Mouse (Mus musculus) ES-Bruce4 (cell line): ENCODE data around the gene Pde6h. TPM values are rescaled to one million over a fixed set of nuclear protein-coding genes. Genes with fewer than 3 reads are reported as not detected.

Experiments used
- H3K27ac ChIP-seq: 2 replicates; pipeline ENCODE4 v1.5.1; 2012; ENCODE audit warnings: low read length, inconsistent platforms; ENCODE audit not compliant: insufficient read depth
- H3K27me3 ChIP-seq: 2 replicates; pipeline ENCODE4 v1.6.1; 2012; ENCODE audit warnings: mild to moderate bottlenecking, low read length, inconsistent platforms; ENCODE audit not compliant: control insufficient read depth, poor library complexity, insufficient read depth, severe bottlenecking
- H3K36me3 ChIP-seq: 2 replicates; pipeline ENCODE4 v1.6.1; 2012; ENCODE audit warnings: inconsistent platforms, mild to moderate bottlenecking, low read length, moderate library complexity; ENCODE audit not compliant: control insufficient read depth, poor library complexity, insufficient read depth, severe bottlenecking
- H3K4me1 ChIP-seq: one replicate; pipeline ENCODE4 v1.8.1; 2011; ENCODE audit warnings: low read length; ENCODE audit not compliant: control insufficient read depth, insufficient read depth
- H3K4me3 ChIP-seq: 2 replicates; pipeline ENCODE4 v1.5.1; 2011; ENCODE audit warnings: low read depth, mild to moderate bottlenecking, low read length
- H3K9ac ChIP-seq: 2 replicates; pipeline ENCODE4 v1.6.1; 2012; ENCODE audit warnings: low read depth, mild to moderate bottlenecking, inconsistent platforms; ENCODE audit not compliant: poor library complexity, severe bottlenecking
- H3K9me3 ChIP-seq: replicated peaks from 2 replicates; pipeline ENCODE4 v1.6.1; 2012; ENCODE audit warnings: mild to moderate bottlenecking, low read length, inconsistent platforms; ENCODE audit not compliant: control insufficient read depth, poor library complexity, insufficient read depth, severe bottlenecking
- CTCF ChIP-seq: IDR thresholded peaks from one replicate; pipeline ENCODE4 v1.8.1; 2011; ENCODE audit warnings: low read depth, low read length
- EP300 ChIP-seq: IDR thresholded peaks from 2 replicates; pipeline ENCODE4 v1.6.1; 2011; ENCODE audit warnings: low read depth, low read length; ENCODE audit not compliant: insufficient read depth
- POLR2A ChIP-seq: IDR thresholded peaks from one replicate; pipeline ENCODE4 v1.8.1; 2011; ENCODE audit warnings: low read length; ENCODE audit not compliant: insufficient read depth
- polyA plus RNA-seq: library from polyadenylated mRNA; stranded (reverse); fragments of >200 nt; gene quantifications from 2 replicates; pipeline ENCODE4 v1.2.4, GENCODE M21; 2011; ENCODE audit warnings: low read depth; ENCODE audit not compliant: missing spikeins, insufficient read depth, insufficient read length

Gene Pde6h
- polyA plus RNA-seq, 1 experiment, result not detected

DNA sequence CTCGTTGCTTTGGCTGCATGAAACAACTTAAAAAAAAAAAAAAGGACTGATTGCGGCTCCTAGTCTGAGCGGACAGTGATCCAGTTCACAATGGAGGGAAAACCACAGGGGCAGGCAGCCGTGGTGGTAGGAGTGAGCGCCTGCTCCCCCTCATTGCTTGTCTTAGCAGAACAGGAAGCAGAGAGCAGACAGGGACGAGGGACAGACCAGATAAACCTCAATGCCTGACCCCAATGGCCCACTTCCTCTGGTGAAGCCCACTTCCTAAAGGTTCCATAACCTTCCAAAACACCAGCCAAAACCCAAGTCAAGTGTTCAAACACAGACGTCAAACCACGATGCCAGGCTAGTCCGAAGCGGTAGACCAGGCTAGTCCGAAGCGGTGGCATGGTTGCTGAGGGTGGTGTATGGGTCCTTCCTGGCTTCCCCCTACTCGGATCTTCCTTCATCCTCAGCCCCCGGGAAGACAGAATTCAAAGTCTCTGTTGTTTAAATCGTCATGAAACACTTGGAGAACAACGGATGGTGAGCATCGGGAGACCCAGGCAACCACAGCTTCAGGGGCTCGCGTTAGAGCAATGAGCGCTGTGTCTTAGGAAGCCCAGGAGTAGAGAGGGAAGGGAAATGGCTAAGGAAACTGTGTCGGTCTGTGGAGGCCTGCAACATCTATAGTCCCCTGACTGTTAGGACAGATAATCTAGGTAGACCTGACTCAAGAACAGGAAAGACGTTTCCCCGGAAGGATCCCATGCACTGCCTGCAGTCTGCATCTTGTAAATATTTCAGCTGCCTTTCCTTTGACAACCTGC lies 55.8 kb downstream of the Pde6h start:
- Histone ChIP-seq H3K4me3 (no peak overlapping the region), H3K27me3 (no peaks in the 10 kb centered on the region), H3K36me3 (no peaks in the 10 kb centered on the region), H3K27ac (no peak overlapping the region), H3K9ac (no peak overlapping the region), H3K4me1 (no peaks in the 10 kb centered on the region), H3K9me3 (no peaks in the 10 kb centered on the region)
- TF ChIP-seq EP300 (no peak), CTCF (no peak), POLR2A (no peak)

DNA sequence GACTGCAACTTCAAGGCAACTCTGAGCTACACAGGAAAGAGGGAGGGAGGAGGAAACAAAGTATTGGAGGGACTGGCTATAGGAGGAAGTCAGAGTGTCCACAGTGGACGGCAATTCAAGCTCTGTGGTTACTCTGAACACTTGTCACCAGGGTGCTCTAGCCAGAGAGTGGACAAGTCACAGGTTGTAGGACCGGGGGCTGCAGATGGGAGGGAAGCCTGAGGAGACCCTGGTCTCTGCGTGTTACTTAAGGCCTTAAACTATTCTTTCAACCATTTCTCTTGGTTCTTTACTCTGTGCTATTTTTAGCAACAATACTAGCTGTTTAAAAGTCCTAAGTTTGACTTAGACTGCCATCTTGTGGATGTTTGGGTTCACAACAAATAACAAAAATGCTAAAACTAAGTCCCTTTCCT lies 56.7 kb downstream of the Pde6h start:
- Histone ChIP-seq H3K27ac (no peak overlapping the region), H3K9ac (no peak overlapping the region), H3K4me3 (no peak overlapping the region)

DNA sequence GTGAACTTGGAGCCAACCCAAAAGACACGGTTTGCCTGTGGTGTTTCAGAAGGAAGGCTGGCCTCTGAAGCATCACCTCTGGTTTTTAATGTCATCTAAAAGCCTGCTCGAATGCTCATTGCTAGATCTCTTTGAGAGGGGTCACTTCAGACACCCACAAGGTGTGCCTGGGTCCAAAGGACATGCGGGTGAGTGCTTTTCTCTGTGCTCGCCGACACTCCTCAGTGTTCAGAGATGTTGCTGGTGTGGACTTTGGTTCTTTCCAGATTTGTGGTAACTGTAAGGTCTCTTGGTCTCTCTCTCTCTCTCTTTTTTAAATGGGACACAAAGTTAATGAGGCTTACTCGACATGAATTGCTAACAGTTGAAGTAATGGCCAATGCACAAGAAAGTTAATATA lies 58.9 kb downstream of the Pde6h start:
- no peaks in the 10 kb centered on the region for H3K9me3 ChIP-seq
- TF ChIP-seq POLR2A, result no peak
- TF ChIP-seq CTCF, result no peak
- TF ChIP-seq EP300, result no peak
- no peak overlapping the region for H3K27ac ChIP-seq

More for the DNA sequence above, 56.7 kb downstream of the Pde6h start:
- no peaks in the 10 kb centered on the region for H3K36me3 ChIP-seq
- H3K4me1 ChIP-seq, result no peaks in the 10 kb centered on the region
- TF ChIP-seq CTCF, result no peak
- no peak for TF ChIP-seq POLR2A
- no peak for TF ChIP-seq EP300
- H3K9me3 ChIP-seq, result no peaks in the 10 kb centered on the region
- H3K27me3 ChIP-seq, result no peaks in the 10 kb centered on the region

DNA sequence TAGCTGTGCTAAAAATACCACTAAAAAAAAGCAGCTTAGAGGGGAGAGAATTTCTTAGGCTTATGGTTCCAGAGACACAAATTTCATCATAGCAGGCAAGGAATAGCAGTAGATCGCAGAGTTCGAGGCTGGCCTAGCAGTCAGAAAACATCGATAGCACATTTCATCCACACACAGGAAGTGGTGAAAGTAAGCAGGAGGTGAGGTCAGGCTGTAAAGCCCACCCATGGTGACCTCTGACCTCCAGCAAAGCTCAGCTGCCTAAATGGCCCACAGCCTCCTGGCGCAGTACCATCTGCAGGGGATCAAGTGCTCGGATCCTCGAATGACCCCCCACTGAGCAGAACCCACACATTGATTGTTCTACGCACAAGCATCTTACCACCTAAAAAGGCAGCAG lies 59.6 kb downstream of the Pde6h start:
- TF ChIP-seq CTCF, result no peak
- no peak for TF ChIP-seq POLR2A
- no peak for TF ChIP-seq EP300

More for the DNA sequence above, 58.9 kb downstream of the Pde6h start:
- Histone ChIP-seq H3K9ac (no peak overlapping the region), H3K36me3 (no peaks in the 10 kb centered on the region), H3K4me3 (no peak overlapping the region), H3K4me1 (no peaks in the 10 kb centered on the region), H3K27me3 (no peaks in the 10 kb centered on the region)

DNA sequence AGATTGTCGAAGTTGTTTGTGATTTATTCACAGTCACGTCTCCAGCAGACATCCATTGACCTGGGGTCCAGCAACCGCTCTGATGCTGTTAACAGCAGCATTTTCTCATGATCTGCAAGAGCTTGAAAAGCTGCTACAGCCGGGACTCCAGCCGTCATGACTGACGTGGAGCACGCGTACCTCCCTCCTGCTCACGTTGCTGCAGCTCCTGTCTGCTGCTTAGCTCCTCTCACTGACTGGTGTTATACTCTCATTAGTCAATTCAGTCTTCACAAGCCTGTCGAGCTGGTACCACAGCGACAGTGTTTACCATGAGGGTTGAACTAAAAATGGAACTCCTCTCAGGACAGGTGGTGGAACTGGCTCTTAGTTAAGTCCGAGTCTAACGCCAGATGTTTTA lies 62.4 kb downstream of the Pde6h start:
- TF ChIP-seq CTCF (no peak), POLR2A (no peak), EP300 (no peak)
- no peaks in the 10 kb centered on the region for H3K36me3 ChIP-seq
- no peak overlapping the region for H3K9ac ChIP-seq
- H3K4me3 ChIP-seq, result no peak overlapping the region
- H3K27ac ChIP-seq, result no peak overlapping the region
- no peaks in the 10 kb centered on the region for H3K27me3 ChIP-seq
- H3K4me1 ChIP-seq, result no peaks in the 10 kb centered on the region
- no peaks in the 10 kb centered on the region for H3K9me3 ChIP-seq

More for the DNA sequence above, 59.6 kb downstream of the Pde6h start:
- H3K9me3 ChIP-seq, result no peaks in the 10 kb centered on the region
- H3K9ac ChIP-seq, result no peak overlapping the region
- H3K27me3 ChIP-seq, result no peaks in the 10 kb centered on the region
- H3K4me1 ChIP-seq, result no peaks in the 10 kb centered on the region
- no peaks in the 10 kb centered on the region for H3K36me3 ChIP-seq
- no peak overlapping the region for H3K4me3 ChIP-seq
- no peak overlapping the region for H3K27ac ChIP-seq

DNA sequence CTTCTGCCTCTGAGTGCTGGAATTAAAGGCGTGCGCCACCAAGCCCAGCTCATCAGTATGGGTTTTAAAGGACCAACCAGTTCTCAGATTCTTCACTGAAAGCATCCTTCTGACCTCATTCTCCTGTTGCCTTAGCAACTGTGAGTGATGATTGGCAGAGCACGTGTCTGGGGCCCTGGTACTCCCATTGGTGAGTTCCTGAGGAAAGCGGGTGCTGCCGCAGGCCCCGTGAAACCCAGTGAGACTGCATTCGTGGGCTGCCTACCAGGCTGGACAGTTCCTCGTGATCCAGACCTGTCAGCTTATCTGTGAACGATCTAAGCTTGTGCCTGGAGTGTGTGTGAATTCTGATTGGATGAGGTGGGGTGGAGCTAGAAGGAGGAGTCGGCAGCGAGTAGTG lies 63.1 kb downstream of the Pde6h start:
- no peaks in the 10 kb centered on the region for H3K4me1 ChIP-seq
- H3K27me3 ChIP-seq, result no peaks in the 10 kb centered on the region
- no peak overlapping the region for H3K4me3 ChIP-seq
- TF ChIP-seq EP300 (no peak), POLR2A (no peak), CTCF (no peak)
- H3K9ac ChIP-seq, result no peak overlapping the region
- H3K9me3 ChIP-seq, result no peaks in the 10 kb centered on the region
- H3K36me3 ChIP-seq, result no peaks in the 10 kb centered on the region
- H3K27ac ChIP-seq, result no peak overlapping the region
